Mouse (Mus musculus): Measurements from ENCODE around the gene Uxs1. TPM values are rescaled to one million over a fixed set of nuclear protein-coding genes. Genes with fewer than 3 reads are reported as not detected.

The Uxs1 gene
- polyA plus RNA-seq (2012; rRNA removed; ENCODE audit: low replicate concordance), result 1.1 and 5.9 TPM in 2 replicates

GRCm38 (mm10) chr1:43827763-43828194 is at the start of gene Uxs1:
TSS of gene Uxs1 (minus strand) at chr1:43827800.

GRCm38 (mm10) chr1:43730491-43730924 is 97.1 kb downstream of the Uxs1 start, which contains the start of gene 1500015O10Rik:
TSS of gene 1500015O10Rik (plus strand) at chr1:43730602.

Other genes starting within 250 kb of the Uxs1 start
- 0.17 and 0.32 TPM in 2 replicates for gene 1500015O10Rik, start 97.2 kb downstream of the Uxs1 start, polyA plus RNA-seq (2012; rRNA removed; ENCODE audit: low replicate concordance)
- gene Tpp2, start 105.8 kb upstream of the Uxs1 start, polyA plus RNA-seq (2012; rRNA removed; ENCODE audit: low replicate concordance), result 0.89 and 2.3 TPM in 2 replicates
- gene Mettl21c, start 192.2 kb upstream of the Uxs1 start, polyA plus RNA-seq (2012; rRNA removed; ENCODE audit: low replicate concordance), result not detected in 2 replicates
- gene Gm8251, start 234.1 kb upstream of the Uxs1 start, polyA plus RNA-seq (2012; rRNA removed; ENCODE audit: low replicate concordance), result not detected in 2 replicates